Mouse (Mus musculus): Measurements from ENCODE around the gene Ntf5.

Gene Ntf5

GRCm38 (mm10) chr7:45403532-45404261 lies 9.8 kb upstream of the Ntf5 start:
- DNase-seq (ENCODE audit: low read depth, low spot score), result peak; percentile 65

- DNase-seq (ENCODE audit: low read depth, low spot score), result peak; percentile 95
Observed at GRCm38 (mm10) chr7:45405091-45406075, 8.1 kb upstream of the Ntf5 start, which contains the start of gene Kcna7. Gene Kcna7, plus strand, starts transcription at chr7:45405653.

GRCm38 (mm10) chr7:45406157-45407156 lies 7.0 kb upstream of the Ntf5 start:
- peak; percentile 82 for DNase-seq (ENCODE audit: low read depth, low spot score)

GRCm38 (mm10) chr7:45407836-45408235 lies 5.7 kb upstream of the Ntf5 start:
- DNase-seq (ENCODE audit: low read depth, low spot score), result no peak

GRCm38 (mm10) chr7:45408351-45408750 lies 5.1 kb upstream of the Ntf5 start:
- DNase-seq (ENCODE audit: low read depth, low spot score), result no peak

- no peak for DNase-seq (ENCODE audit: low read depth, low spot score)
Observed at GRCm38 (mm10) chr7:45408949-45409348, 4.5 kb upstream of the Ntf5 start.

- DNase-seq (ENCODE audit: low read depth, low spot score), result no peak
Observed at GRCm38 (mm10) chr7:45409497-45410163, 3.9 kb upstream of the Ntf5 start.

GRCm38 (mm10) chr7:45412421-45412820 lies 1.1 kb upstream of the Ntf5 start:
- peak; percentile 84 for DNase-seq (ENCODE audit: low read depth, low spot score)

- DNase-seq (ENCODE audit: low read depth, low spot score), result no peak
Observed at GRCm38 (mm10) chr7:45413864-45414739, 607 bp downstream of the Ntf5 start.

GRCm38 (mm10) chr7:45414740-45415224 lies 1.3 kb downstream of the Ntf5 start:
- no peak for DNase-seq (ENCODE audit: low read depth, low spot score)

- DNase-seq (ENCODE audit: low read depth, low spot score), result no peak
Observed at GRCm38 (mm10) chr7:45415636-45416035, 2.1 kb downstream of the Ntf5 start.

GRCm38 (mm10) chr7:45417962-45418492 lies 4.5 kb downstream of the Ntf5 start:
- no peak for DNase-seq (ENCODE audit: low read depth, low spot score)

- no peak for DNase-seq (ENCODE audit: low read depth, low spot score)
Observed at GRCm38 (mm10) chr7:45419859-45420614, 6.5 kb downstream of the Ntf5 start.

GRCm38 (mm10) chr7:45420615-45420919 lies 7.1 kb downstream of the Ntf5 start, which contains the start of gene Lhb:
Gene Lhb, plus strand, starts transcription at chr7:45420820.
- DNase-seq (ENCODE audit: low read depth, low spot score), result no peak

- DNase-seq (ENCODE audit: low read depth, low spot score), result no peak
Observed at GRCm38 (mm10) chr7:45421194-45421593, 7.7 kb downstream of the Ntf5 start.

- peak; percentile 91 for DNase-seq (ENCODE audit: low read depth, low spot score)
Observed at GRCm38 (mm10) chr7:45426556-45426955, 13.1 kb downstream of the Ntf5 start.

- DNase-seq (ENCODE audit: low read depth, low spot score), result no peak
Observed at GRCm38 (mm10) chr7:45433835-45434202, 20.3 kb downstream of the Ntf5 start.

GRCm38 (mm10) chr7:45434203-45435015 lies 20.9 kb downstream of the Ntf5 start, which contains the start of gene Gys1:
Gene Gys1, plus strand, starts transcription at chr7:45434844.
- DNase-seq (ENCODE audit: low read depth, low spot score), result peak; percentile 100
